24 mouse cellular contexts compared by ENCODE assay signal in genomic region chr5:130056303-130056702, GRCm38 (mm10). TPM values are rescaled to one million over a fixed set of nuclear protein-coding genes. Genes with fewer than 3 reads are reported as not detected.
A peak's percentile ranks its signal among the peaks of the same experiment; 100 is the strongest.
DNase-seq lines count a peak whose midpoint lies in the region; ATAC-seq and TF ChIP-seq lines count a peak whose summit lies in the region.
"Had no signal": no experiment of that assay in that cellular context is flagged by ENCODE, and none has a peak within 500 bp of the region (broad histone marks: within the 10 kb centered on the region; RNA-seq: fewer than 3 reads in every experiment).

No protein-coding gene starts in this region.

- ATAC-seq in liver, embryonic 11.5 days (replicated peaks; ENCODE audit: low FRiP score), result peak; percentile 46; the same call in 1 of the 2 replicates
- ATAC-seq in liver, embryonic 13.5 days (ENCODE audit: low read depth), result peak; percentile 53; the same call in 1 of the 2 replicates
- no peak for ATAC-seq in liver, postnatal 0 days
- ATAC-seq in forebrain, embryonic 12.5 days (ENCODE audit: low FRiP score), result no peak
- ATAC-seq in hindbrain, embryonic 14.5 days (ENCODE audit: low FRiP score), result no peak
- ATAC-seq: activated CD4-positive, CD25-positive, alpha-beta regulatory T cell, adult 4 months; CD4-positive, CD25-positive, alpha-beta regulatory T cell, adult 4 months; forebrain, embryonic 14.5 days; Patski had no signal

- TF ChIP-seq CTCF in liver, adult 2 months (IDR thresholded peaks at IDR 0.05; ENCODE audit: low read depth, low read length), result no peak
- no peak for TF ChIP-seq CTCF in liver, postnatal 0 days (IDR thresholded peaks at IDR 0.05; ENCODE audit: low read depth)

- H3K4me3 ChIP-seq in liver, adult 2 months (ENCODE audit: insufficient read depth, low read depth, low read length), result no peak overlapping the region
- H3K4me3 ChIP-seq in liver, embryonic 11.5 days (ENCODE audit: low read depth, low read length), result no peak overlapping the region
- no peak overlapping the region for H3K4me3 ChIP-seq in liver, embryonic 13.5 days (replicated peaks)
- H3K4me3 ChIP-seq in liver, postnatal 0 days (ENCODE audit: low read depth, low read length), result no peak overlapping the region
- no peak overlapping the region for H3K4me3 ChIP-seq in forebrain, embryonic 12.5 days (replicated peaks)
- H3K4me3 ChIP-seq in hindbrain, embryonic 14.5 days (replicated peaks; ENCODE audit: low read length), result no peak overlapping the region
- H3K4me3 ChIP-seq: embryonic facial prominence, embryonic 10.5 days; embryonic facial prominence, embryonic 12.5 days had no signal

- no peak for TF ChIP-seq POLR2A in liver, adult 2 months (IDR thresholded peaks at IDR 0.05; ENCODE audit: extremely low read depth, insufficient read depth, low read length)

- H3K4me2 ChIP-seq in liver, embryonic 11.5 days, result no peak overlapping the region
- no peak overlapping the region for H3K4me2 ChIP-seq in liver, embryonic 13.5 days
- 0 out of 2 replicates have a peak overlapping the region, but pooled peaks have one; percentile 6 for H3K4me2 ChIP-seq in liver, postnatal 0 days (ENCODE audit: low read depth, low read length)
- no peak overlapping the region for H3K4me2 ChIP-seq in forebrain, embryonic 12.5 days
- no peak overlapping the region for H3K4me2 ChIP-seq in hindbrain, embryonic 14.5 days (replicated peaks)
- H3K4me2 ChIP-seq: embryonic facial prominence, embryonic 12.5 days had no signal

- WGBS in liver, adult 2 months, result 68% methylated on average over 2 of the region's 2 CpGs
- WGBS in liver, embryonic 11.5 days, result 80% methylated on average over 2 of the region's 2 CpGs
- 47% methylated on average over 2 of the region's 2 CpGs for WGBS in liver, embryonic 13.5 days (ENCODE audit: insufficient replicate concordance)
- 81% methylated on average over 2 of the region's 2 CpGs for WGBS in liver, postnatal 0 days (ENCODE audit: insufficient replicate concordance)
- WGBS in forebrain, embryonic 12.5 days, result 98% methylated on average over 2 of the region's 2 CpGs
- 90% methylated on average over 2 of the region's 2 CpGs for WGBS in hindbrain, embryonic 14.5 days

- TF ChIP-seq EP300 in liver, postnatal 0 days (IDR thresholded peaks at IDR 0.05; ENCODE audit: low read depth), result no peak

- no peak for DNase-seq in liver, adult 2 months (ENCODE audit: extremely low read depth, low read depth, low spot score)
- no peak for DNase-seq in liver
- DNase-seq in liver, embryonic 11.5 days (ENCODE audit: low spot score), result no peak
- no peak for DNase-seq in liver, embryonic 13.5 days
- DNase-seq in liver, postnatal 0 days, result no peak
- no peak for DNase-seq in hindbrain, embryonic 14.5 days (ENCODE audit: low spot score)
- DNase-seq: adrenal gland, adult 8-10 months; adrenal gland, postnatal 14 days; adrenal gland, postnatal 36 days; B cell, adult 2 months; cerebellum, adult 11-12 months; cerebellum, adult 2 months; cerebellum, adult 9-10 months; cerebellum, postnatal 10 days; cerebellum, postnatal 25 days had no signal

- 0 out of 2 replicates have a peak, but pooled peaks cover 3% of the 10 kb centered on the region for H3K79me2 ChIP-seq in liver, adult 2 months (ENCODE audit: control insufficient read depth, insufficient read depth, low read length)

- H3K4me1 ChIP-seq in liver, adult 2 months (ENCODE audit: control insufficient read depth, insufficient read depth, low read length), result peaks cover 21% of the 10 kb centered on the region
- H3K4me1 ChIP-seq in liver, embryonic 11.5 days (replicated peaks; ENCODE audit: control insufficient read depth, insufficient read depth, low read length), result no peaks in the 10 kb centered on the region; the same call in none of the 2 replicates
- peaks cover 35% of the 10 kb centered on the region for H3K4me1 ChIP-seq in liver, embryonic 13.5 days (replicated peaks)
- peaks cover 4% of the 10 kb centered on the region; the same call in 1 of the 2 replicates for H3K4me1 ChIP-seq in liver, postnatal 0 days (ENCODE audit: insufficient read depth)
- no peaks in the 10 kb centered on the region for H3K4me1 ChIP-seq in forebrain, embryonic 12.5 days
- H3K4me1 ChIP-seq in hindbrain, embryonic 14.5 days (replicated peaks; ENCODE audit: control insufficient read depth, insufficient read depth, low read length), result no peaks in the 10 kb centered on the region
- H3K4me1 ChIP-seq: embryonic facial prominence, embryonic 10.5 days; embryonic facial prominence, embryonic 12.5 days had no signal

- H3K27me3 ChIP-seq in liver, adult 2 months (ENCODE audit: control insufficient read depth, insufficient read depth, low read length), result no peaks in the 10 kb centered on the region
- no peaks in the 10 kb centered on the region for H3K27me3 ChIP-seq in liver, embryonic 11.5 days (replicated peaks; ENCODE audit: control insufficient read depth, insufficient read depth, low read length)
- no peaks in the 10 kb centered on the region for H3K27me3 ChIP-seq in liver, embryonic 13.5 days
- H3K27me3 ChIP-seq in liver, postnatal 0 days (ENCODE audit: insufficient read depth, low read length), result no peaks in the 10 kb centered on the region
- H3K27me3 ChIP-seq in forebrain, embryonic 12.5 days, result no peaks in the 10 kb centered on the region
- H3K27me3 ChIP-seq in hindbrain, embryonic 14.5 days (ENCODE audit: control insufficient read depth, insufficient read depth, low read length), result no peaks in the 10 kb centered on the region
- H3K27me3 ChIP-seq: CH12.LX; embryonic facial prominence, embryonic 12.5 days; Patski had no signal

- H3K9ac ChIP-seq in liver, adult 2 months (ENCODE audit: low read depth, low read length), result no peak overlapping the region
- no peak overlapping the region for H3K9ac ChIP-seq in liver, embryonic 11.5 days (ENCODE audit: low read depth, low read length)
- no peak overlapping the region for H3K9ac ChIP-seq in liver, embryonic 13.5 days
- H3K9ac ChIP-seq in liver, postnatal 0 days (replicated peaks), result no peak overlapping the region
- H3K9ac ChIP-seq in forebrain, embryonic 12.5 days, result no peak overlapping the region
- H3K9ac ChIP-seq in hindbrain, embryonic 14.5 days, result no peak overlapping the region
- H3K9ac ChIP-seq: embryonic facial prominence, embryonic 12.5 days had no signal

- no peaks in the 10 kb centered on the region for H3K9me3 ChIP-seq in liver, embryonic 11.5 days (ENCODE audit: control insufficient read depth, low read length)
- H3K9me3 ChIP-seq in liver, embryonic 13.5 days (replicated peaks), result no peaks in the 10 kb centered on the region
- no peaks in the 10 kb centered on the region for H3K9me3 ChIP-seq in liver, postnatal 0 days (ENCODE audit: low read length)
- no peaks in the 10 kb centered on the region for H3K9me3 ChIP-seq in forebrain, embryonic 12.5 days
- H3K9me3 ChIP-seq in hindbrain, embryonic 14.5 days (ENCODE audit: control insufficient read depth, low read length), result no peaks in the 10 kb centered on the region
- H3K9me3 ChIP-seq: embryonic facial prominence, embryonic 10.5 days; embryonic facial prominence, embryonic 12.5 days; G1E had no signal

- H3K27ac ChIP-seq in liver, adult 2 months (replicated peaks; ENCODE audit: insufficient read depth, low read depth, low read length), result peak overlapping the region; percentile 30
- H3K27ac ChIP-seq in liver, embryonic 11.5 days (ENCODE audit: low read depth, low read length), result no peak overlapping the region
- H3K27ac ChIP-seq in liver, embryonic 13.5 days, result no peak overlapping the region
- no peak overlapping the region for H3K27ac ChIP-seq in liver, postnatal 0 days (ENCODE audit: low read depth)
- H3K27ac ChIP-seq in forebrain, embryonic 12.5 days, result no peak overlapping the region
- no peak overlapping the region for H3K27ac ChIP-seq in hindbrain, embryonic 14.5 days
- H3K27ac ChIP-seq: embryonic facial prominence, embryonic 10.5 days; embryonic facial prominence, embryonic 12.5 days had no signal

- H3K36me3 ChIP-seq in liver, adult 2 months (ENCODE audit: control insufficient read depth, insufficient read depth, low read length), result peaks cover 6% of the 10 kb centered on the region; the same call in 1 of the 2 replicates
- peaks cover 6% of the 10 kb centered on the region; the same call in 1 of the 2 replicates for H3K36me3 ChIP-seq in liver, embryonic 11.5 days (ENCODE audit: control insufficient read depth, insufficient read depth, low read length)
- peaks cover 60% of the 10 kb centered on the region for H3K36me3 ChIP-seq in liver, embryonic 13.5 days
- peaks cover 23% of the 10 kb centered on the region for H3K36me3 ChIP-seq in liver, postnatal 0 days (replicated peaks; ENCODE audit: insufficient read depth, low read length)
- peaks cover 39% of the 10 kb centered on the region for H3K36me3 ChIP-seq in forebrain, embryonic 12.5 days (replicated peaks)
- peaks cover 45% of the 10 kb centered on the region for H3K36me3 ChIP-seq in hindbrain, embryonic 14.5 days (replicated peaks; ENCODE audit: control insufficient read depth, insufficient read depth)

RNA-seq across cellular contexts. Expression of gene Tpst1, which starts 16.8 kb away (rescaled TPM):
- total RNA-seq in liver, adult 2 months (2014; rRNA removed), result 15.6 and 20.1 TPM in 2 replicates
- polyA plus RNA-seq in liver, adult 2 months (2012; rRNA removed), result 9.3 and 10.8 TPM in 2 replicates
- 54.0 and 58.2 TPM in 2 replicates for polyA plus RNA-seq in liver, embryonic 11.5 days (2014; fragmentation: Nextera tagmentation; extraction: Ambion mirVana)
- polyA plus RNA-seq in liver, embryonic 13.5 days (2015; fragmentation: Nextera tagmentation; extraction: Ambion mirVana), result 27.2 and 33.5 TPM in 2 replicates
- polyA plus RNA-seq in liver, postnatal 0 days (2015; fragmentation: Nextera tagmentation; extraction: Ambion mirVana), result 23.8 and 26.0 TPM in 2 replicates
- polyA plus RNA-seq in forebrain, embryonic 12.5 days (2016; fragmentation: Nextera tagmentation; extraction: Ambion mirVana), result 55.1 and 56.5 TPM in 2 replicates
- polyA plus RNA-seq in hindbrain, embryonic 14.5 days (2014; fragmentation: Nextera tagmentation; extraction: Ambion mirVana), result 62.2 and 63.0 TPM in 2 replicates
- polyA plus RNA-seq: G1E had no signal

RNA-seq across cellular contexts. Expression of gene Crcp, which starts 27.2 kb away (rescaled TPM):
- total RNA-seq in liver, adult 2 months (2014; rRNA removed), result 27.8 and 33.6 TPM in 2 replicates
- 11.8 and 14.7 TPM in 2 replicates for polyA plus RNA-seq in liver, adult 2 months (2012; rRNA removed)
- 30.8 and 34.8 TPM in 2 replicates for polyA plus RNA-seq in liver, embryonic 11.5 days (2014; fragmentation: Nextera tagmentation; extraction: Ambion mirVana)
- polyA plus RNA-seq in liver, embryonic 13.5 days (2015; fragmentation: Nextera tagmentation; extraction: Ambion mirVana), result 31.6 and 34.4 TPM in 2 replicates
- polyA plus RNA-seq in liver, postnatal 0 days (2015; fragmentation: Nextera tagmentation; extraction: Ambion mirVana), result 19.3 and 20.8 TPM in 2 replicates
- 54.0 and 55.8 TPM in 2 replicates for polyA plus RNA-seq in forebrain, embryonic 12.5 days (2016; fragmentation: Nextera tagmentation; extraction: Ambion mirVana)
- polyA plus RNA-seq in hindbrain, embryonic 14.5 days (2014; fragmentation: Nextera tagmentation; extraction: Ambion mirVana), result 49.2 and 51.9 TPM in 2 replicates

RNA-seq across cellular contexts. Expression of gene Asl, which starts 27.3 kb away (rescaled TPM):
- 683 and 898 TPM in 2 replicates for total RNA-seq in liver, adult 2 months (2014; rRNA removed)
- 622 and 696 TPM in 2 replicates for polyA plus RNA-seq in liver, adult 2 months (2012; rRNA removed)
- 51.8 and 61.0 TPM in 2 replicates for polyA plus RNA-seq in liver, embryonic 11.5 days (2014; fragmentation: Nextera tagmentation; extraction: Ambion mirVana)
- 37.8 and 45.2 TPM in 2 replicates for polyA plus RNA-seq in liver, embryonic 13.5 days (2015; fragmentation: Nextera tagmentation; extraction: Ambion mirVana)
- 291 and 304 TPM in 2 replicates for polyA plus RNA-seq in liver, postnatal 0 days (2015; fragmentation: Nextera tagmentation; extraction: Ambion mirVana)
- 20.9 and 23.5 TPM in 2 replicates for polyA plus RNA-seq in forebrain, embryonic 12.5 days (2016; fragmentation: Nextera tagmentation; extraction: Ambion mirVana)
- polyA plus RNA-seq in hindbrain, embryonic 14.5 days (2014; fragmentation: Nextera tagmentation; extraction: Ambion mirVana), result 41.3 and 41.5 TPM in 2 replicates

RNA-seq across cellular contexts. Expression of gene Gusb, which starts 53.5 kb away (rescaled TPM):
- 13.6 and 21.1 TPM in 2 replicates for total RNA-seq in liver, adult 2 months (2014; rRNA removed)
- polyA plus RNA-seq in liver, adult 2 months (2012; rRNA removed), result 17.6 and 18.6 TPM in 2 replicates
- polyA plus RNA-seq in liver, embryonic 11.5 days (2014; fragmentation: Nextera tagmentation; extraction: Ambion mirVana), result 82.5 and 89.9 TPM in 2 replicates
- 42.0 and 47.9 TPM in 2 replicates for polyA plus RNA-seq in liver, embryonic 13.5 days (2015; fragmentation: Nextera tagmentation; extraction: Ambion mirVana)
- 26.3 and 29.3 TPM in 2 replicates for polyA plus RNA-seq in liver, postnatal 0 days (2015; fragmentation: Nextera tagmentation; extraction: Ambion mirVana)
- polyA plus RNA-seq in forebrain, embryonic 12.5 days (2016; fragmentation: Nextera tagmentation; extraction: Ambion mirVana), result 17.1 and 20.6 TPM in 2 replicates
- polyA plus RNA-seq in hindbrain, embryonic 14.5 days (2014; fragmentation: Nextera tagmentation; extraction: Ambion mirVana), result 36.4 and 37.0 TPM in 2 replicates

Comparison
In these comparisons a context has a peak if more than half of its experiments do, and no peak if none do; other contexts are left out.
1. ATAC-seq: peak in liver, embryonic 11.5 days (single experiment) and liver, embryonic 13.5 days (single experiment); none in liver, postnatal 0 days (single experiment), forebrain, embryonic 12.5 days (single experiment) and hindbrain, embryonic 14.5 days (single experiment).